Mouse (Mus musculus): ENCODE data around the gene Gps1. TPM values are rescaled to one million over a fixed set of nuclear protein-coding genes. Genes with fewer than 3 reads are reported as not detected.
A peak's percentile ranks its signal among the peaks of the same experiment; 100 is the strongest.

Gene Gps1
- total and polyA plus RNA-seq, 2 experiments from 2014 or later = 233 to 252 TPM

GRCm38 (mm10) chr11:120818251-120818650 lies 34.2 kb downstream of the Gps1 start:
- WGBS = 95% methylated on average over 13 of the region's 13 CpGs

GRCm38 (mm10) chr11:120819556-120819955 lies 35.5 kb downstream of the Gps1 start:
- Histone ChIP-seq H3K4me2 (ENCODE audit: low read depth, low read length, poor library complexity, severe bottlenecking) (no peak overlapping the region), H3K9me3 (ENCODE audit: low read length) (no peaks in the 10 kb centered on the region), H3K9ac (replicated peaks; ENCODE audit: low read length, poor library complexity, severe bottlenecking) (no peak overlapping the region), H3K4me3 (ENCODE audit: low read depth, low read length) (no peak overlapping the region), H3K27me3 (ENCODE audit: insufficient read depth, low read length) (no peaks in the 10 kb centered on the region), H3K27ac (ENCODE audit: low read depth, low read length) (no peak overlapping the region), H3K4me1 (ENCODE audit: insufficient read depth, low read length) (peaks cover 17% of the 10 kb centered on the region), H3K36me3 (ENCODE audit: insufficient read depth, low read length) (peaks cover 70% of the 10 kb centered on the region)
- DNase-seq (ENCODE audit: low spot score) (no peak), ATAC-seq (ENCODE audit: low FRiP score) (no peak)
- WGBS = 90% methylated on average over 6 of the region's 6 CpGs
- no peak for TF ChIP-seq CTCF (IDR thresholded peaks at IDR 0.05)

More at GRCm38 (mm10) chr11:120818251-120818650, 34.2 kb downstream of the Gps1 start:
- DNase-seq (ENCODE audit: low spot score) = no peak
- Histone ChIP-seq H3K4me1 (ENCODE audit: insufficient read depth, low read length) (peaks cover 17% of the 10 kb centered on the region), H3K9ac (replicated peaks; ENCODE audit: low read length, poor library complexity, severe bottlenecking) (no peak overlapping the region), H3K4me3 (ENCODE audit: low read depth, low read length) (no peak overlapping the region), H3K36me3 (ENCODE audit: insufficient read depth, low read length) (peaks cover 83% of the 10 kb centered on the region), H3K27me3 (ENCODE audit: insufficient read depth, low read length) (no peaks in the 10 kb centered on the region), H3K9me3 (ENCODE audit: low read length) (no peaks in the 10 kb centered on the region), H3K4me2 (ENCODE audit: low read depth, low read length, poor library complexity, severe bottlenecking) (no peak overlapping the region), H3K27ac (ENCODE audit: low read depth, low read length) (no peak overlapping the region)
- no peak for TF ChIP-seq CTCF (IDR thresholded peaks at IDR 0.05)
- no peak for ATAC-seq (ENCODE audit: low FRiP score)

- DNase-seq (ENCODE audit: low spot score) (peak; percentile 25), ATAC-seq (ENCODE audit: low FRiP score) (no peak)
- Histone ChIP-seq H3K4me3 (ENCODE audit: low read depth, low read length) (no peak overlapping the region), H3K9me3 (ENCODE audit: low read length) (no peaks in the 10 kb centered on the region), H3K27me3 (ENCODE audit: insufficient read depth, low read length) (no peaks in the 10 kb centered on the region), H3K27ac (ENCODE audit: low read depth, low read length) (no peak overlapping the region), H3K4me2 (ENCODE audit: low read depth, low read length, poor library complexity, severe bottlenecking) (peak overlapping the region; percentile 93), H3K36me3 (ENCODE audit: insufficient read depth, low read length) (peaks cover 60% of the 10 kb centered on the region), H3K9ac (replicated peaks; ENCODE audit: low read length, poor library complexity, severe bottlenecking) (no peak overlapping the region), H3K4me1 (ENCODE audit: insufficient read depth, low read length) (peaks cover 23% of the 10 kb centered on the region)
- no peak for TF ChIP-seq CTCF (IDR thresholded peaks at IDR 0.05)
- WGBS = 86% methylated on average over 14 of the region's 14 CpGs
Observed at GRCm38 (mm10) chr11:120820546-120820945, 36.5 kb downstream of the Gps1 start.

- 74% methylated on average over 14 of the region's 14 CpGs for WGBS
- Histone ChIP-seq H3K9me3 (ENCODE audit: low read length) (no peaks in the 10 kb centered on the region), H3K4me1 (ENCODE audit: insufficient read depth, low read length) (peaks cover 24% of the 10 kb centered on the region), H3K27ac (ENCODE audit: low read depth, low read length) (no peak overlapping the region), H3K9ac (replicated peaks; ENCODE audit: low read length, poor library complexity, severe bottlenecking) (peak overlapping the region; percentile 95), H3K27me3 (ENCODE audit: insufficient read depth, low read length) (no peaks in the 10 kb centered on the region), H3K4me3 (ENCODE audit: low read depth, low read length) (peak overlapping the region; percentile 93), H3K4me2 (ENCODE audit: low read depth, low read length, poor library complexity, severe bottlenecking) (peak overlapping the region; percentile 93), H3K36me3 (ENCODE audit: insufficient read depth, low read length) (peaks cover 55% of the 10 kb centered on the region)
- DNase-seq (ENCODE audit: low spot score) = no peak
- ATAC-seq (ENCODE audit: low FRiP score) = no peak
- TF ChIP-seq CTCF (IDR thresholded peaks at IDR 0.05) = no peak
Observed at GRCm38 (mm10) chr11:120821076-120821922, 37.2 kb downstream of the Gps1 start.

DNA sequence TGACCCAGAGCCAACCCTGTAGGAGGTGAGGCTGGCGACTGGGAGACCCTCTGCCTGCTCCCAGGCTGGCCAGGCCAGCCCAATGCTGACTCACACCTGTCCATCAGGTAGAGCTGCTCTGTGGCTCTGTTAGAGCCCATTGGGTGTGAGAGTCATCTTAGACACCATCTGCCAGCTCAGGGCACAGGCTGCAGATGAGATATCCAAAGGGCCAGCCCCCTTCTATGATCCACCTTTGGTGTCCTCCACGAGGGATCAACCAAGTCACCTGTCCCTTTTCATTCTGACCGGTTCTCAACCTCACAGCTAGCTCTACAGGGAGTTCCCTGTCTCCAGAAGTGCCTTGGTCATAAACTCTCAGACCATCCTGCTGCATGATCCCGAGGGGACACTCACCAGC lies 38.2 kb downstream of the Gps1 start:
- TF ChIP-seq CTCF (IDR thresholded peaks at IDR 0.05) = no peak
- no peak for DNase-seq (ENCODE audit: low spot score)
- Histone ChIP-seq H3K4me1 (ENCODE audit: insufficient read depth, low read length) (peaks cover 24% of the 10 kb centered on the region), H3K9ac (replicated peaks; ENCODE audit: low read length, poor library complexity, severe bottlenecking) (peak overlapping the region; percentile 95), H3K4me2 (ENCODE audit: low read depth, low read length, poor library complexity, severe bottlenecking) (peak overlapping the region; percentile 93), H3K4me3 (ENCODE audit: low read depth, low read length) (peak overlapping the region; percentile 93), H3K27ac (ENCODE audit: low read depth, low read length) (no peak overlapping the region), H3K9me3 (ENCODE audit: low read length) (no peaks in the 10 kb centered on the region), H3K36me3 (ENCODE audit: insufficient read depth, low read length) (peaks cover 47% of the 10 kb centered on the region), H3K27me3 (ENCODE audit: insufficient read depth, low read length) (no peaks in the 10 kb centered on the region)
- ATAC-seq (ENCODE audit: low FRiP score) = no peak
- 46% methylated on average over 4 of the region's 4 CpGs for WGBS

- Histone ChIP-seq H3K4me2 (ENCODE audit: low read depth, low read length, poor library complexity, severe bottlenecking) (peak overlapping the region; percentile 93), H3K36me3 (ENCODE audit: insufficient read depth, low read length) (peaks cover 41% of the 10 kb centered on the region), H3K4me1 (ENCODE audit: insufficient read depth, low read length) (peaks cover 24% of the 10 kb centered on the region), H3K9me3 (ENCODE audit: low read length) (no peaks in the 10 kb centered on the region), H3K27me3 (ENCODE audit: insufficient read depth, low read length) (no peaks in the 10 kb centered on the region), H3K4me3 (ENCODE audit: low read depth, low read length) (peak overlapping the region; percentile 93), H3K9ac (replicated peaks; ENCODE audit: low read length, poor library complexity, severe bottlenecking) (peak overlapping the region; percentile 95), H3K27ac (ENCODE audit: low read depth, low read length) (peak overlapping the region; percentile 96)
- no peak for TF ChIP-seq CTCF (IDR thresholded peaks at IDR 0.05)
- no peak for ATAC-seq (ENCODE audit: low FRiP score)
- DNase-seq (ENCODE audit: low spot score) = peak; percentile 9
- WGBS = under 1% methylated on average over 14 of the region's 14 CpGs
Observed at GRCm38 (mm10) chr11:120822831-120823550, 38.9 kb downstream of the Gps1 start.
